Mouse (Mus musculus): ENCODE measurements around the gene Dnaja2. TPM values are rescaled to one million over a fixed set of nuclear protein-coding genes. Genes with fewer than 3 reads are reported as not detected.

The Dnaja2 gene
- polyA plus RNA-seq (2015; fragmentation: Nextera tagmentation; extraction: Ambion mirVana) = 150 and 181 TPM in 2 replicates

GRCm38 (mm10) chr8:85555181-85556145 lies at the start of gene Dnaja2:
TSS of gene Dnaja2 (minus strand) at chr8:85555344.
- ATAC-seq (replicated peaks; ENCODE audit: extremely low read depth, insufficient read depth, low FRiP score) = peak; percentile 97
- under 1% methylated on average over 63 of the region's 77 CpGs for WGBS
- Histone ChIP-seq H3K27ac (ENCODE audit: low read length) (peak within 1 kb of the TSS; percentile 85), H3K4me2 (ENCODE audit: low read depth, low read length) (peak within 1 kb of the TSS; percentile 96), H3K9ac (ENCODE audit: low read length) (peak within 1 kb of the TSS; percentile 90), H3K27me3 (ENCODE audit: control insufficient read depth, insufficient read depth, low read length) (no peaks in the 10 kb centered on the region), H3K4me1 (ENCODE audit: control insufficient read depth, insufficient read depth, low read length) (peaks cover 16% of the 10 kb centered on the region), H3K4me3 (ENCODE audit: low read length) (peak within 1 kb of the TSS; percentile 69), H3K36me3 (ENCODE audit: control insufficient read depth, insufficient read depth) (peaks cover 22% of the 10 kb centered on the region), H3K9me3 (replicated peaks; ENCODE audit: control insufficient read depth, low read length) (no peaks in the 10 kb centered on the region)

GRCm38 (mm10) chr8:85604201-85604600 lies 49.1 kb upstream of the Dnaja2 start:
- no peak overlapping the region for H3K4me3 ChIP-seq (ENCODE audit: low read length)
- no peak overlapping the region for H3K27ac ChIP-seq (ENCODE audit: low read length)
- H3K9me3 ChIP-seq (replicated peaks; ENCODE audit: control insufficient read depth, low read length) = no peaks in the 10 kb centered on the region
- no peaks in the 10 kb centered on the region for H3K4me1 ChIP-seq (ENCODE audit: control insufficient read depth, insufficient read depth, low read length)
- WGBS = 72% methylated on average over 4 of the region's 4 CpGs
- ATAC-seq (replicated peaks; ENCODE audit: extremely low read depth, insufficient read depth, low FRiP score) = no peak
- no peaks in the 10 kb centered on the region for H3K36me3 ChIP-seq (ENCODE audit: control insufficient read depth, insufficient read depth)
- H3K9ac ChIP-seq (ENCODE audit: low read length) = no peak overlapping the region
- no peak overlapping the region for H3K4me2 ChIP-seq (ENCODE audit: low read depth, low read length)
- H3K27me3 ChIP-seq (ENCODE audit: control insufficient read depth, insufficient read depth, low read length) = no peaks in the 10 kb centered on the region

- Histone ChIP-seq H3K9ac (ENCODE audit: low read length) (no peak overlapping the region), H3K4me2 (ENCODE audit: low read depth, low read length) (no peak overlapping the region), H3K27ac (ENCODE audit: low read length) (no peak overlapping the region), H3K36me3 (ENCODE audit: control insufficient read depth, insufficient read depth) (no peaks in the 10 kb centered on the region), H3K4me1 (ENCODE audit: control insufficient read depth, insufficient read depth, low read length) (no peaks in the 10 kb centered on the region), H3K27me3 (ENCODE audit: control insufficient read depth, insufficient read depth, low read length) (no peaks in the 10 kb centered on the region), H3K9me3 (replicated peaks; ENCODE audit: control insufficient read depth, low read length) (no peaks in the 10 kb centered on the region), H3K4me3 (ENCODE audit: low read length) (no peak overlapping the region)
- no peak for ATAC-seq (replicated peaks; ENCODE audit: extremely low read depth, insufficient read depth, low FRiP score)
- 35% methylated on average over 8 of the region's 8 CpGs for WGBS
Measured at GRCm38 (mm10) chr8:85603203-85603895, 48.2 kb upstream of the Dnaja2 start.

GRCm38 (mm10) chr8:85602737-85603136 lies 47.6 kb upstream of the Dnaja2 start:
- no peak overlapping the region for H3K9ac ChIP-seq (ENCODE audit: low read length)
- H3K27me3 ChIP-seq (ENCODE audit: control insufficient read depth, insufficient read depth, low read length) = no peaks in the 10 kb centered on the region
- no peak for ATAC-seq (replicated peaks; ENCODE audit: extremely low read depth, insufficient read depth, low FRiP score)
- H3K27ac ChIP-seq (ENCODE audit: low read length) = no peak overlapping the region
- H3K4me3 ChIP-seq (ENCODE audit: low read length) = no peak overlapping the region
- no peaks in the 10 kb centered on the region for H3K9me3 ChIP-seq (replicated peaks; ENCODE audit: control insufficient read depth, low read length)
- H3K4me1 ChIP-seq (ENCODE audit: control insufficient read depth, insufficient read depth, low read length) = no peaks in the 10 kb centered on the region
- no peaks in the 10 kb centered on the region for H3K36me3 ChIP-seq (ENCODE audit: control insufficient read depth, insufficient read depth)
- no peak overlapping the region for H3K4me2 ChIP-seq (ENCODE audit: low read depth, low read length)
- WGBS = 60% methylated on average over 4 of the region's 4 CpGs

GRCm38 (mm10) chr8:85601741-85602140 lies 46.6 kb upstream of the Dnaja2 start:
- WGBS = 55% methylated on average over 8 of the region's 8 CpGs
- Histone ChIP-seq H3K9me3 (replicated peaks; ENCODE audit: control insufficient read depth, low read length) (no peaks in the 10 kb centered on the region), H3K4me2 (ENCODE audit: low read depth, low read length) (no peak overlapping the region), H3K27ac (ENCODE audit: low read length) (no peak overlapping the region), H3K4me3 (ENCODE audit: low read length) (no peak overlapping the region), H3K9ac (ENCODE audit: low read length) (no peak overlapping the region), H3K27me3 (ENCODE audit: control insufficient read depth, insufficient read depth, low read length) (no peaks in the 10 kb centered on the region), H3K4me1 (ENCODE audit: control insufficient read depth, insufficient read depth, low read length) (no peaks in the 10 kb centered on the region), H3K36me3 (ENCODE audit: control insufficient read depth, insufficient read depth) (no peaks in the 10 kb centered on the region)
- no peak for ATAC-seq (replicated peaks; ENCODE audit: extremely low read depth, insufficient read depth, low FRiP score)

GRCm38 (mm10) chr8:85597413-85598191 lies 42.5 kb upstream of the Dnaja2 start:
- no peak overlapping the region for H3K9ac ChIP-seq (ENCODE audit: low read length)
- peaks cover 3% of the 10 kb centered on the region; the same call in 1 of the 2 replicates for H3K4me1 ChIP-seq (ENCODE audit: control insufficient read depth, insufficient read depth, low read length)
- 57% methylated on average over 8 of the region's 8 CpGs for WGBS
- no peak overlapping the region for H3K4me2 ChIP-seq (ENCODE audit: low read depth, low read length)
- no peaks in the 10 kb centered on the region for H3K9me3 ChIP-seq (replicated peaks; ENCODE audit: control insufficient read depth, low read length)
- no peaks in the 10 kb centered on the region for H3K27me3 ChIP-seq (ENCODE audit: control insufficient read depth, insufficient read depth, low read length)
- no peak overlapping the region for H3K4me3 ChIP-seq (ENCODE audit: low read length)
- no peak overlapping the region for H3K27ac ChIP-seq (ENCODE audit: low read length)
- ATAC-seq (replicated peaks; ENCODE audit: extremely low read depth, insufficient read depth, low FRiP score) = no peak
- H3K36me3 ChIP-seq (ENCODE audit: control insufficient read depth, insufficient read depth) = no peaks in the 10 kb centered on the region

GRCm38 (mm10) chr8:85595391-85595790 lies 40.2 kb upstream of the Dnaja2 start:
- Histone ChIP-seq H3K9ac (ENCODE audit: low read length) (no peak overlapping the region), H3K9me3 (replicated peaks; ENCODE audit: control insufficient read depth, low read length) (no peaks in the 10 kb centered on the region), H3K4me1 (ENCODE audit: control insufficient read depth, insufficient read depth, low read length) (peaks cover 5% of the 10 kb centered on the region), H3K4me2 (ENCODE audit: low read depth, low read length) (peak overlapping the region; percentile 34; the same call in 1 of the 2 replicates), H3K36me3 (ENCODE audit: control insufficient read depth, insufficient read depth) (no peaks in the 10 kb centered on the region), H3K27ac (ENCODE audit: low read length) (no peak overlapping the region), H3K4me3 (ENCODE audit: low read length) (no peak overlapping the region), H3K27me3 (ENCODE audit: control insufficient read depth, insufficient read depth, low read length) (no peaks in the 10 kb centered on the region)
- ATAC-seq (replicated peaks; ENCODE audit: extremely low read depth, insufficient read depth, low FRiP score) = no peak
- 26% methylated on average over 6 of the region's 6 CpGs for WGBS

GRCm38 (mm10) chr8:85594983-85595382 lies 39.8 kb upstream of the Dnaja2 start:
- 54% methylated on average over 3 of the region's 3 CpGs for WGBS

More at GRCm38 (mm10) chr8:85594983-85595382, 39.8 kb upstream of the Dnaja2 start:
- H3K36me3 ChIP-seq (ENCODE audit: control insufficient read depth, insufficient read depth) = no peaks in the 10 kb centered on the region
- no peaks in the 10 kb centered on the region for H3K9me3 ChIP-seq (replicated peaks; ENCODE audit: control insufficient read depth, low read length)
- no peak overlapping the region for H3K27ac ChIP-seq (ENCODE audit: low read length)
- no peaks in the 10 kb centered on the region for H3K27me3 ChIP-seq (ENCODE audit: control insufficient read depth, insufficient read depth, low read length)
- peaks cover 5% of the 10 kb centered on the region for H3K4me1 ChIP-seq (ENCODE audit: control insufficient read depth, insufficient read depth, low read length)
- H3K4me2 ChIP-seq (ENCODE audit: low read depth, low read length) = no peak overlapping the region
- H3K9ac ChIP-seq (ENCODE audit: low read length) = no peak overlapping the region
- no peak for ATAC-seq (replicated peaks; ENCODE audit: extremely low read depth, insufficient read depth, low FRiP score)
- H3K4me3 ChIP-seq (ENCODE audit: low read length) = no peak overlapping the region
